Mouse (Mus musculus): ENCODE data around the gene Clybl. TPM values are rescaled to one million over a fixed set of nuclear protein-coding genes. Genes with fewer than 3 reads are reported as not detected.

Gene Clybl
- total and polyA plus RNA-seq, 3 experiments = 13.4 to 36.6 TPM; not detected in 1

DNA sequence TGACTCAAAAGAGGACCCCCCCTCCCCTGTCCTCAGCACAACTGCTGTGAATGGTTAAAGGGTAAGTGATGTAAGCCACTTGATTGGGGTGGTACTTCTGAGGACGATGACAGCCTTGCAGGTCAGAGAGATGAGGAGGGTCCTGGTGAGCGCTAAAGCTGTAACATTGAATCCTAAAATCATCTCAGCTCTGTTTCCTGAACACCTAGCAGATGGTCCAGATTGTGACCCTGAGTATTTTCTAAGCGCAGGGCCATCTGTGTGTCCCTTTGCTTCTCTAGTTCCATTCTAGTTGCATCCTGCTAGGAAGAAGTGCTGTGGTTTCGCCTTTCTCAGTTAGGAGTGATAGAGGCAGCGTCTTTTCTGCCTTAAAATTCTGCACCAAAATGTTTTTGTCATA lies 158.6 kb downstream of the Clybl start:
- no peak overlapping the region for H3K9ac ChIP-seq (ENCODE audit: control insufficient read depth, low read depth, low read length, poor library complexity, severe bottlenecking)

GRCm38 (mm10) chr14:122341591-122342360 lies 160.3 kb downstream of the Clybl start:
- no peaks in the 10 kb centered on the region for H3K27me3 ChIP-seq (ENCODE audit: control insufficient read depth in 1 of 2, insufficient read depth in 2 of 2, low read length in 2 of 2)
- no peak for DNase-seq (ENCODE audit: low read depth, low spot score)
- H3K4me3 ChIP-seq (ENCODE audit: control insufficient read depth in 1 of 2, insufficient read depth in 1 of 2, low read depth in 2 of 2, low read length in 2 of 2) = no peak overlapping the region
- no peak overlapping the region for H3K9ac ChIP-seq (ENCODE audit: control insufficient read depth, low read depth, low read length, poor library complexity, severe bottlenecking)
- H3K79me2 ChIP-seq (ENCODE audit: control insufficient read depth, insufficient read depth, low read length, poor library complexity) = no peaks in the 10 kb centered on the region
- TF ChIP-seq GABPA (IDR thresholded peaks at IDR 0.05; ENCODE audit: low read depth, low read length) (no peak), ETS1 (IDR thresholded peaks at IDR 0.05; ENCODE audit: low read depth, low read length) (no peak), CHD2 (IDR thresholded peaks at IDR 0.05; ENCODE audit: low read length) (no peak), SMC3 (IDR thresholded peaks at IDR 0.05; ENCODE audit: low read depth, low read length) (no peak), KAT2A (conservative IDR thresholded peaks at IDR 0.05; ENCODE audit: low read depth, low read length) (no peak), MYC (IDR thresholded peaks at IDR 0.05; ENCODE audit: low read depth, low read length) (no peak), GATA1 (IDR thresholded peaks at IDR 0.05; ENCODE audit: low read depth, low read length) (no peak), USF2 (IDR thresholded peaks at IDR 0.05; ENCODE audit: borderline replicate concordance in 1 of 2, insufficient read depth in 1 of 2, low read depth in 1 of 2, low read length in 2 of 2) (no peak), POLR2AphosphoS2 (IDR thresholded peaks at IDR 0.05; ENCODE audit: low read length) (no peak), NELFE (IDR thresholded peaks at IDR 0.05; ENCODE audit: low read depth, low read length) (no peak), ZKSCAN1 (IDR thresholded peaks at IDR 0.05; ENCODE audit: low read depth, low read length) (no peak), USF1 (IDR thresholded peaks at IDR 0.05; ENCODE audit: low read depth, low read length) (no peak), POLR2A (IDR thresholded peaks at IDR 0.05; ENCODE audit: control insufficient read depth in 1 of 2, insufficient read depth in 1 of 2, low read depth in 1 of 2, low read length in 2 of 2, poor library complexity in 1 of 2) (no peak), NRF1 (IDR thresholded peaks at IDR 0.05; ENCODE audit: insufficient read depth, low read depth, low read length, poor library complexity, severe bottlenecking) (no peak), RCOR1 (IDR thresholded peaks at IDR 0.05; ENCODE audit: low read depth, low read length) (no peak), MEF2A (IDR thresholded peaks at IDR 0.05; ENCODE audit: extremely low read depth, insufficient replicate concordance, low read depth, low read length, poor library complexity, severe bottlenecking) (no peak)
- peaks cover 2 to 6% of the 10 kb centered on the region in 2 experiments; a peak in 2 of 4 replicates for H3K4me1 ChIP-seq (ENCODE audit: control insufficient read depth in 1 of 2, insufficient read depth in 2 of 2, low read length in 2 of 2)
- no peak overlapping the region for H3K27ac ChIP-seq (ENCODE audit: control insufficient read depth, low read depth, low read length)
- no peaks in the 10 kb centered on the region for H3K9me3 ChIP-seq (replicated peaks; ENCODE audit: insufficient read depth, low read length)
- peaks cover 0 to 7% of the 10 kb centered on the region in 2 experiments; a peak in 2 of 4 replicates for H3K36me3 ChIP-seq (ENCODE audit: control insufficient read depth in 1 of 2, insufficient read depth in 2 of 2, low read length in 2 of 2)

More for the DNA sequence above, 158.6 kb downstream of the Clybl start:
- Histone ChIP-seq H3K27me3 (ENCODE audit: control insufficient read depth in 1 of 2, insufficient read depth in 2 of 2, low read length in 2 of 2) (no peaks in the 10 kb centered on the region), H3K79me2 (ENCODE audit: control insufficient read depth, insufficient read depth, low read length, poor library complexity) (no peaks in the 10 kb centered on the region), H3K27ac (ENCODE audit: control insufficient read depth, low read depth, low read length) (no peak overlapping the region), H3K4me1 (ENCODE audit: control insufficient read depth in 1 of 2, insufficient read depth in 2 of 2, low read length in 2 of 2) (peaks cover 2 to 6% of the 10 kb centered on the region in 2 experiments; a peak in 2 of 4 replicates), H3K4me3 (ENCODE audit: control insufficient read depth in 1 of 2, insufficient read depth in 1 of 2, low read depth in 2 of 2, low read length in 2 of 2) (no peak overlapping the region), H3K9me3 (replicated peaks; ENCODE audit: insufficient read depth, low read length) (no peaks in the 10 kb centered on the region), H3K36me3 (ENCODE audit: control insufficient read depth in 1 of 2, insufficient read depth in 2 of 2, low read length in 2 of 2) (peaks cover 0 to 7% of the 10 kb centered on the region in 2 experiments; a peak in 2 of 4 replicates)
- TF ChIP-seq ZKSCAN1 (IDR thresholded peaks at IDR 0.05; ENCODE audit: low read depth, low read length) = no peak
- no peak for TF ChIP-seq NRF1 (IDR thresholded peaks at IDR 0.05; ENCODE audit: insufficient read depth, low read depth, low read length, poor library complexity, severe bottlenecking)
- TF ChIP-seq ETS1 (IDR thresholded peaks at IDR 0.05; ENCODE audit: low read depth, low read length) = no peak
- TF ChIP-seq POLR2A (IDR thresholded peaks at IDR 0.05; ENCODE audit: control insufficient read depth in 1 of 2, insufficient read depth in 1 of 2, low read depth in 1 of 2, low read length in 2 of 2, poor library complexity in 1 of 2) = no peak
- TF ChIP-seq SIN3A (IDR thresholded peaks at IDR 0.05; ENCODE audit: low read length) = no peak
- TF ChIP-seq HCFC1 (IDR thresholded peaks at IDR 0.05; ENCODE audit: low read depth, low read length) = no peak
- no peak for TF ChIP-seq MAFK (IDR thresholded peaks at IDR 0.05; ENCODE audit: borderline replicate concordance, low read depth, low read length)
- TF ChIP-seq USF2 (IDR thresholded peaks at IDR 0.05; ENCODE audit: borderline replicate concordance in 1 of 2, insufficient read depth in 1 of 2, low read depth in 1 of 2, low read length in 2 of 2) = no peak
- TF ChIP-seq CTCF (IDR thresholded peaks at IDR 0.05 in 2 of 3, conservative IDR thresholded peaks at IDR 0.05 in 1 of 3; ENCODE audit: control insufficient read depth in 1 of 3, insufficient read depth in 1 of 3, low read depth in 2 of 3, low read length in 3 of 3, poor library complexity in 1 of 3, severe bottlenecking in 1 of 3) = no peak
- TF ChIP-seq GATA1 (IDR thresholded peaks at IDR 0.05; ENCODE audit: low read depth, low read length) = no peak
- no peak for TF ChIP-seq ELF1 (IDR thresholded peaks at IDR 0.05; ENCODE audit: low read depth, low read length)
- no peak for TF ChIP-seq MYC (IDR thresholded peaks at IDR 0.05; ENCODE audit: low read depth, low read length)
- no peak for TF ChIP-seq CHD2 (IDR thresholded peaks at IDR 0.05; ENCODE audit: low read length)
- no peak for TF ChIP-seq ZNF384 (IDR thresholded peaks at IDR 0.05; ENCODE audit: low read depth, low read length)
- TF ChIP-seq USF1 (IDR thresholded peaks at IDR 0.05; ENCODE audit: low read depth, low read length) = no peak
- TF ChIP-seq ZMIZ1 (IDR thresholded peaks at IDR 0.05; ENCODE audit: low read depth, low read length) = no peak
- TF ChIP-seq ZC3H11A (IDR thresholded peaks at IDR 0.05; ENCODE audit: low read depth, low read length) = no peak
- no peak for TF ChIP-seq GABPA (IDR thresholded peaks at IDR 0.05; ENCODE audit: low read depth, low read length)
- no peak for TF ChIP-seq CHD1 (IDR thresholded peaks at IDR 0.05; ENCODE audit: low read depth, low read length)
- DNase-seq (ENCODE audit: low read depth, low spot score) = no peak
